ENCODE assay signal across 12 mouse cellular contexts in genomic region chr3:58516602-58516976, GRCm38 (mm10). TPM values are rescaled to one million over a fixed set of nuclear protein-coding genes. Genes with fewer than 3 reads are reported as not detected.
A peak's percentile ranks its signal among the peaks of the same experiment; 100 is the strongest.
DNase-seq lines count a peak whose midpoint lies in the region; ATAC-seq and TF ChIP-seq lines count a peak whose summit lies in the region.
"Had no signal": no experiment of that assay in that cellular context is flagged by ENCODE, and none has a peak within 500 bp of the region (broad histone marks: within the 10 kb centered on the region; RNA-seq: fewer than 3 reads in every experiment).

No protein-coding gene starts in this region.

- H3K27me3 ChIP-seq in heart, embryonic 11.5 days (ENCODE audit: control insufficient read depth, insufficient read depth, low read length) = no peaks in the 10 kb centered on the region
- no peaks in the 10 kb centered on the region for H3K27me3 ChIP-seq in megakaryocyte, embryonic 14.5 days (replicated peaks)

- H3K9ac ChIP-seq in heart, embryonic 11.5 days (ENCODE audit: low read depth, low read length) = no peak overlapping the region
- H3K9ac ChIP-seq: forebrain, postnatal 0 days had no signal

- WGBS in heart, embryonic 11.5 days (ENCODE audit: insufficient replicate concordance) = 57% methylated on average over 7 of the region's 7 CpGs

- no peak overlapping the region for H3K27ac ChIP-seq in heart, embryonic 11.5 days (ENCODE audit: low read depth, low read length)
- peak overlapping the region; percentile 88 for H3K27ac ChIP-seq in bone marrow macrophage, adult 2 months (ENCODE audit: insufficient read depth, low read depth, low read length)

- no peak for TF ChIP-seq POLR2A in bone marrow macrophage, adult 2 months (IDR thresholded peaks at IDR 0.05; ENCODE audit: borderline replicate concordance, low read depth, low read length)

- no peak for ATAC-seq in heart, embryonic 11.5 days (replicated peaks; ENCODE audit: insufficient number of reproducible peaks, low FRiP score, low TSS enrichment)
- ATAC-seq: forebrain, postnatal 0 days had no signal

- no peak overlapping the region for H3K4me3 ChIP-seq in heart, embryonic 11.5 days (ENCODE audit: low read depth, low read length)
- peak overlapping the region; percentile 19 for H3K4me3 ChIP-seq in bone marrow macrophage, adult 2 months (ENCODE audit: insufficient read depth, low read length)
- H3K4me3 ChIP-seq in megakaryocyte, embryonic 14.5 days (replicated peaks) = peak overlapping the region; percentile 79

- H3K4me2 ChIP-seq in heart, embryonic 11.5 days = no peak overlapping the region

- peak; percentile 88 for DNase-seq in heart, adult 11 months
- DNase-seq in A20 (ENCODE audit: low read depth, low spot score) = peak; percentile 91
- no peak for DNase-seq in embryo, embryonic 10.5 days (ENCODE audit: low spot score)
- no peak for DNase-seq in urinary bladder, adult 18-20 months (ENCODE audit: low spot score in 2 of 2)
- DNase-seq in cerebellum, postnatal 4 days (ENCODE audit: low spot score in 2 of 2) = no peak
- DNase-seq: adrenal gland, postnatal 25 days; cerebellum, adult 18-20 months; forebrain, postnatal 0 days; gastrocnemius, postnatal 36 days had no signal

- peaks cover 4% of the 10 kb centered on the region; the same call in 1 of the 2 replicates for H3K4me1 ChIP-seq in heart, embryonic 11.5 days (ENCODE audit: control insufficient read depth, insufficient read depth, low read length)
- peaks cover 51% of the 10 kb centered on the region for H3K4me1 ChIP-seq in bone marrow macrophage, adult 2 months (ENCODE audit: control insufficient read depth, insufficient read depth, low read length)
- H3K4me1 ChIP-seq in megakaryocyte, embryonic 14.5 days = peaks cover 53% of the 10 kb centered on the region

- H3K9me3 ChIP-seq in heart, embryonic 11.5 days (replicated peaks; ENCODE audit: control insufficient read depth, low read length) = no peaks in the 10 kb centered on the region
- no peaks in the 10 kb centered on the region for H3K9me3 ChIP-seq in megakaryocyte, embryonic 14.5 days

- no peak for TF ChIP-seq CTCF in bone marrow macrophage, adult 2 months (IDR thresholded peaks at IDR 0.05; ENCODE audit: low read depth, low read length)

- H3K36me3 ChIP-seq in heart, embryonic 11.5 days (ENCODE audit: control insufficient read depth, insufficient read depth, low read length) = peaks cover 3% of the 10 kb centered on the region; the same call in 1 of the 2 replicates
- H3K36me3 ChIP-seq in megakaryocyte, embryonic 14.5 days (replicated peaks; ENCODE audit: low read length) = peaks cover 16% of the 10 kb centered on the region

RNA-seq across cellular contexts. Expression of gene Eif2a, which starts 9.0 kb away (rescaled TPM):
- 42.6 and 44.0 TPM in 2 replicates for polyA plus RNA-seq in heart, embryonic 11.5 days (2014; fragmentation: Nextera tagmentation; extraction: Ambion mirVana)
- polyA plus RNA-seq in bone marrow macrophage, adult 2 months (2012; ENCODE audit: insufficient read depth, insufficient read length, missing spikeins) = 102 and 111 TPM in 2 replicates
- 0.65 and 3.2 TPM in 2 replicates for polyA plus RNA-seq in megakaryocyte, embryonic 14.5 days (2012; ENCODE audit: insufficient read depth, low replicate concordance)

RNA-seq across cellular contexts. Expression of gene Serp1, which starts 9.1 kb away (rescaled TPM):
- 107 and 121 TPM in 2 replicates for polyA plus RNA-seq in heart, embryonic 11.5 days (2014; fragmentation: Nextera tagmentation; extraction: Ambion mirVana)
- polyA plus RNA-seq in bone marrow macrophage, adult 2 months (2012; ENCODE audit: insufficient read depth, insufficient read length, missing spikeins) = 306 and 329 TPM in 2 replicates
- 47.6 and 71.3 TPM in 2 replicates for polyA plus RNA-seq in megakaryocyte, embryonic 14.5 days (2012; ENCODE audit: insufficient read depth, low replicate concordance)

RNA-seq across cellular contexts. Expression of gene Selenot, which starts 59.8 kb away (rescaled TPM):
- polyA plus RNA-seq in heart, embryonic 11.5 days (2014; fragmentation: Nextera tagmentation; extraction: Ambion mirVana) = 25.3 and 27.1 TPM in 2 replicates
- 110 and 114 TPM in 2 replicates for polyA plus RNA-seq in bone marrow macrophage, adult 2 months (2012; ENCODE audit: insufficient read depth, insufficient read length, missing spikeins)
- polyA plus RNA-seq in megakaryocyte, embryonic 14.5 days (2012; ENCODE audit: insufficient read depth, low replicate concordance) = 3.1 and 14.7 TPM in 2 replicates

Comparison
In these comparisons a context has a peak if more than half of its experiments do, and no peak if none do; other contexts are left out.
1. DNase-seq: peak in heart, adult 11 months (single experiment) and A20 (single experiment); none in embryo, embryonic 10.5 days (single experiment), urinary bladder, adult 18-20 months (0 of 2) and cerebellum, postnatal 4 days (0 of 2).
2. RNA of gene Eif2a, which starts 9.0 kb away (polyA plus RNA-seq): 102 to 111 TPM in bone marrow macrophage, adult 2 months and 42.6 to 44.0 TPM in heart, embryonic 11.5 days; 0.65 to 3.2 TPM in megakaryocyte, embryonic 14.5 days; every median in the first group is over 10 times any median in the second.